Mouse (Mus musculus): ENCODE results near the gene Hcrtr1.
A peak's percentile ranks its signal among the peaks of the same experiment; 100 is the strongest.

Hcrtr1 gene

DNA sequence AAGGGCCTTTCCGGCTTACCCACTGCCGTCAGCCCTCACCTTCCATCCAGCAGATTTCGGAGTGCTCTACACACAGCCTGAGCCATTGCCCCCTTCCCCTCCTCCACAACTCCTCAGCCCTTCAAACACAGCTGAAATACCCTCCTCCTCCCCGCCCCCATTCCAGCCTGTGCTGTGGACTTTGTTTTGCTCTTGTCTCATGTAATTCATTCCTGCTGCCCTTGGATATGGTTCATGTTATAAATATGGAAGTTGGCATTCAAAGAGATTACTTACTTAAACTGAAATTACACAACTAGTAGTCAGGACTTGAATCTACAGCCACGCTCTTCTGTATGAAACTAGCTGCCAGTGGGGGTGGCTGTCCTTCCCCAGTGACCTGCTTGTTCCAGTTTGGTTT, 16.1 kb downstream of the Hcrtr1 start:
- no peak for DNase-seq (ENCODE audit: low spot score in 2 of 2)

DNA sequence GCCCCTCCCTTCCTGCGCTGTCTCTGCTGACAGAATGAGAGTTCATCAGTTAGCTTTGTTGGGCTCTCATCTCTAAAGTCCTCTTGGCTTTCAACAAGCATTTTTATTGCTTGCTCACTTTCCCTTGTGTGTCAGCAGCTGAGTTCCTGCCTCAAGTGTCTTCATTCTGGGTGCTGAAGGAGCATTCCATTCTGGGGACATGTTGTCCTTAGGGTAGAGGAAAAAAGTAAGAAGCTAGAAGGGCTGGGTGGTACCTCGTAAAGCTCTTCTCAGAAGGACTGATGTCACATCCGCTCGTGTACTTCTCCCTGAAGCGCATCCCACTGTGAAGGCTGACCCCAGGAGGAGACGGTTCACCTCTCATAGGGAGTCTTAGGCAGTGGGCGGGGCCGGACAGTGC, 17.6 kb downstream of the Hcrtr1 start:
- no peak for DNase-seq (ENCODE audit: low spot score in 2 of 2)

DNA sequence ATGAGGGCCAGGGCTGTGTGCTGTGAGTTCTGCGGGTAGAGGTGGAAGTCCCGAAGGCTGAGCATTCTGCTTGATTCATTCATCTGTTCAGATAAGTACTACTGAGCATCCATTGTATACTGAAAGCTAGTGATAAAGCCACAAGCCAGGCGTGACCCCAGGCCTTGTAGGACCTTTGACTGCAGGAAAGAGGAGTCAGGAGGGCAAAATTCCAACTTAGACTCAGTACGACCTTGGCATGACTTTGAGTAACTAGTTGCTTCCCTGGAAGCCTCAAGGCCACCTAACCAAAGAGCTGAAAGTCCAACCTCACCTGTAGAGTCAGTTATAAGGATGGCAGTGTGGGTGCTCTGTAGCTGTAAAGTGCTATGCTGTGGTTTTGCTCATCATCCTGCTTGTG, 18.4 kb downstream of the Hcrtr1 start:
- no peak for DNase-seq (ENCODE audit: low spot score in 2 of 2)

- no peak for DNase-seq (ENCODE audit: low spot score in 2 of 2)
These were observed 26.4 kb downstream of the Hcrtr1 start for GRCm38 (mm10) chr4:130112732-130113131.

GRCm38 (mm10) chr4:130112299-130112698, 26.9 kb downstream of the Hcrtr1 start:
- no peak for DNase-seq (ENCODE audit: low spot score in 2 of 2)

DNA sequence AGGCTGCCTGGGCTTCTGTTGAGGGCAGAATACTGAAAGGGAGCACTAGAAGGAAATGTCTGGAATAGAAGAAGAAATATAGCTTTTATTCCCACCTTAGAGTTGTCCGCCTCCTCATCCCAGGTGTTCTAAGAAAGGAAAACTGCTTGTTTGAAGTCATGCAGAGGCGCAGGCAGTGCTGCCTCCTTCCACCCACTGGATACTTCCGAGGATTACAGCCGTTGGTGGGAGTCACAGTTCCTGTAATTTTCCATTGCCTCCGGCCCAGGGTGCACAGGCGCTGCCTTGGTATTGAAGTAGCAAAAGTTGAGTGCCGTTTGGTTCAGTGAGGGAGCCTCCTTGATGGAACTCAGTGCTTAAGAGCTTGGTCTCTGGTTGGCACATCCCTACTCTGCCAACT, 29.1 kb downstream of the Hcrtr1 start:
- DNase-seq (ENCODE audit: low spot score in 2 of 2): no peak

DNA sequence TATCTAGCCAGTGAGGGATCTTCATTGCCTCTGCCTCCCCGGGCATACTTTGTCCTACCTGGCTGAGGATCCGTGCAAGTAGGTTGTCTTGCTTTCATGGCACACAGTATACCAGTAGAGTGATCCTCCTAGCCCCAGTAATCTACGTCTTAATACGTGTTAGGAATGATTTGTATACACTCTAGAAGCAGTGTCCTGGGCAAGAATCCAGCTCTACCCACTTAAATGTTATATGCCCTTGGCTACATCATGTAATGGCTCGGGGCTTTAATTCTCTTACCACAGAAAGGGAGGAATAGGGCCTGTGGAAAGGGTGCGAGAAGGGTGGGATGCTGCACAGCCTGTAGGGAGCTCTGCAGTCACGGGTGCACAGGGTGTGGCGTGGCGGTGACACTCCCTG, 29.5 kb downstream of the Hcrtr1 start:
- no peak for DNase-seq (ENCODE audit: low spot score in 2 of 2)

- DNase-seq (ENCODE audit: low spot score in 2 of 2): no peak
These were observed 30.2 kb downstream of the Hcrtr1 start for GRCm38 (mm10) chr4:130108929-130109328.

GRCm38 (mm10) chr4:130107444-130108131, 31.6 kb downstream of the Hcrtr1 start:
- peak; percentile 98 to 100 for DNase-seq (ENCODE audit: low spot score in 2 of 2)

GRCm38 (mm10) chr4:130107065-130107443, 32.1 kb downstream of the Hcrtr1 start:
- no peak for DNase-seq (ENCODE audit: low spot score in 2 of 2)

GRCm38 (mm10) chr4:130104584-130104983, 34.6 kb downstream of the Hcrtr1 start:
- DNase-seq (ENCODE audit: low spot score in 2 of 2): no peak

DNA sequence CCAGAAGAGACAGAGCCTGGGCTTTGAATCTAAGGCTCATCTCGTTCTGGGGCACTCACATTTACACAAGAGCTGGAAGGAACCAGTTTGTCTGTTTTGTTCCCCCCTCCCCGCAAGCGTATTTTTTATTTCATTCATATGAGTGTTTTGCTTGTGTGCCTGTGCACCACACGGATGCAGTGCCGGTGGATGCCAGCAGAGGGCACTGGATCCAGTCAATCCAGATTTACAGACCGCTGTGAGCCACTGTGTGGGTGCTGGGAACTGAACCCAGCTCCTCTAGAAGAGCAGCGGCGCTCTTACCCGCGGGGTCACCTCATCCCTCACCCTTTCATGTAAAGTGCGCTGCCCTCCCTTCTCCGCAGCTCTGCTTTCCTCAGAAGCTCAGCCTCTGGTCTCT, 35.5 kb downstream of the Hcrtr1 start:
- no peak for DNase-seq (ENCODE audit: low spot score in 2 of 2)

DNA sequence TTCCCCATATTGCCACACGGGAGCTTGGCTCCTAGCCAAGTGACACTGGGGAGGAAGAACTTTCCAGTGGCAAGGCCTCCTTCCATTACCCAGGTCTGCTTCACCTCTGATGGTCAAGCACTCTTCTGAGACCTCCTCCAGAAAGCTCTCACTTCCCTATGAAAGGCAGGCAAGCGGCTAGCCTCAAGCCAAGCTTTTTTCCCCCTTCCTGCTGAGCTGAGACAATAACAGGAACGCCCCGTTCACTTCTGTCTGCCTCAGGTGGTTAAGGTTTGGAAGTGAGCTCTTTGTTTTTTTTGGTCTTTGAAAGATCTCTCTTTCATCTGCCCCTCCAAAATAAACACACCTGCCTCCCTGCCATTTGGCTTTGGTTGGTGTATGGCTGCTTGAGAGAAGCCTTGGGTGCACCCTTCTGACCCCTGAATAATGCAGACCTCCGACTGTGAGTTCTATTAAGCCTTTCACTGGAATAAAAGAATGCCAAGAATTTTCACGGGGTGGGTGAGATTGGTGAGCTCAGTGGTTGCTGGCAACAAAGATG, 37.0 kb downstream of the Hcrtr1 start, which contains the start of gene Pef1:
Gene Pef1, plus strand, starts transcription at position 448 of the 541 bp plus-strand sequence.
- DNase-seq (ENCODE audit: low spot score in 2 of 2): no peak

- no peak for DNase-seq (ENCODE audit: low spot score in 2 of 2)
These were observed 38.0 kb downstream of the Hcrtr1 start for GRCm38 (mm10) chr4:130101183-130101582.

- no peak for DNase-seq (ENCODE audit: low spot score in 2 of 2)
These were observed 44.0 kb downstream of the Hcrtr1 start for GRCm38 (mm10) chr4:130095137-130095536.

DNA sequence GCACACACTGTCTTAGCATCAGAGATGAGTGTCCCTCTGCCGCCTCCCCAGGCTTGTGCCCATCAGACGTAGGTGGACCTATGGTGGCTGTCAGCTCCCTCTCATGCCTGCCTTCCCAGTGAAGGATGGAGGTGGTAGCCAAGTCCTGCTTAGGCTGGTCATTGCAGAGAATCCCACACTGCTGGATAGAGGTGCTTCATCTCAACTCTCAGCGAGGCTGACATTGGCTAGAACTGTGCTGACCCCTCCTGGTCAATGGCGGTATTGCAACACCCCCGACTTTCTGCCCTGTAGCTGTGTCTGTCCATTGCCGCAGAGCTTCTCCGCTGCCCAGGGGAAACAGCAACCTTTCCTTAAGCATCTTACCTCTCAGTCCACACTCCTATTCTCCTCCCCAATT, 51.9 kb downstream of the Hcrtr1 start:
- DNase-seq (ENCODE audit: low spot score in 2 of 2): peak; percentile 63 to 90

DNA sequence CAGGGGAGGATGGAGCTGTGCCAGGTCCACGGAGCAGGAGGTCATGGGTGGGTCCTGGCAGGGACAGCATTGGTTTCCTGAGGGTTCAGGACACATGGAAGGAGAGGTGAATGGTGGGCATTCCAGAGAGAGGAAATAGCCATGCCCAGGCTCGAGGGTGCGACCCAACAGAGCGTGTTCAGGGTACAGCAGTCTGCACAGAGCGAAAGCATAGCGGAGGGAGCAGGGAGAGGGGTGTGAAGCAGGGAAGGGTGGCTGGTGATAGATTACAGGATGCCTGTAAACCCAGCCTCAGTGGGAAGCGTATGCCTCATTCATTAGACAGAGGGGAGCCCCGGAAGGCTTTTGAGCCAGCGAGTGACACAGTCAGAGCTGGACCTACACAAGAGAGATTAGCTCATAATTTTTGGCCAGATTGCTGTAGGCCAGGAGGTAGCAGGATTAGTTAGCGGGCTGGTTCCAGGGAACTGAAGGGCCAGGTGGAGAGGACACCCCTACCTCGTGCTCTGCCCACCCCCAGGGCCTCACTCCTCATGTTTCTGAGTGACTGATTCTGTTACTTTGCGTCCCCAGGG, 53.8 kb downstream of the Hcrtr1 start:
- no peak for DNase-seq (ENCODE audit: low spot score in 2 of 2)

- DNase-seq (ENCODE audit: low spot score in 2 of 2): no peak
These were observed 54.7 kb downstream of the Hcrtr1 start for GRCm38 (mm10) chr4:130084331-130084945.

GRCm38 (mm10) chr4:130082211-130082610, 56.9 kb downstream of the Hcrtr1 start:
- DNase-seq (ENCODE audit: low spot score in 2 of 2): no peak

GRCm38 (mm10) chr4:130081345-130082190, 57.6 kb downstream of the Hcrtr1 start:
- DNase-seq (ENCODE audit: low spot score in 2 of 2): peak; percentile 68 to 72

Measured in frontal cortex, postnatal 10 days (tissue).